Mouse (Mus musculus) testis, adult 2 months (tissue): Measurements from ENCODE around the gene Hspb3. TPM values are rescaled to one million over a fixed set of nuclear protein-coding genes. Genes with fewer than 3 reads are reported as not detected.

Experiments used
- H3K27ac ChIP-seq: fragments of 200-500 bp; 2 replicates; pipeline ENCODE4 v1.5.1; 2012; ENCODE audit warnings: low read depth, low read length; ENCODE audit not compliant: control insufficient read depth, insufficient read depth
- H3K27me3 ChIP-seq: fragments of 200-500 bp; 2 replicates; pipeline ENCODE4 v1.6.1; 2012; ENCODE audit warnings: mild to moderate bottlenecking, low read length, moderate library complexity; ENCODE audit not compliant: control insufficient read depth, insufficient read depth
- H3K36me3 ChIP-seq: fragments of 200-500 bp; 2 replicates; pipeline ENCODE4 v1.6.1; 2012; ENCODE audit warnings: mild to moderate bottlenecking, low read length; ENCODE audit not compliant: control insufficient read depth, insufficient read depth
- H3K4me1 ChIP-seq: fragments of 200-500 bp; 2 replicates; pipeline ENCODE4 v1.6.1; 2012; ENCODE audit warnings: low read length; ENCODE audit not compliant: control insufficient read depth, insufficient read depth
- H3K4me3 ChIP-seq: fragments of 200-500 bp; 2 replicates; pipeline ENCODE4 v1.5.1; 2012; ENCODE audit warnings: low read depth, mild to moderate bottlenecking, low read length, moderate library complexity, mixed read lengths; ENCODE audit not compliant: control insufficient read depth
- CTCF ChIP-seq: fragments of 200-500 bp; IDR thresholded peaks from 2 replicates; pipeline ENCODE4 v1.5.1; 2012; ENCODE audit warnings: low read depth, mild to moderate bottlenecking, inconsistent platforms, low read length, moderate library complexity; ENCODE audit not compliant: control insufficient read depth, insufficient read depth, insufficient replicate concordance
- POLR2A ChIP-seq: fragments of 200-500 bp; IDR thresholded peaks from 2 replicates; pipeline ENCODE4 v1.6.1; 2012; ENCODE audit warnings: low read depth, mild to moderate bottlenecking, inconsistent platforms, low read length, moderate library complexity; ENCODE audit not compliant: control insufficient read depth
- polyA plus RNA-seq: library from polyadenylated mRNA; depleted of rRNA; stranded (reverse); fragments of >200 nt; gene quantifications from 2 replicates; pipeline ENCODE4 v1.2.3, GENCODE M21; 2012

The Hspb3 gene
- polyA plus RNA-seq, 1 experiment: not detected

- Histone ChIP-seq H3K27ac (peak within 1 kb of the TSS; percentile 63), H3K4me3 (peak within 1 kb of the TSS; percentile 96), H3K36me3 (no peaks in the 10 kb centered on the region), H3K27me3 (no peaks in the 10 kb centered on the region), H3K4me1 (peaks cover 23% of the 10 kb centered on the region)
- TF ChIP-seq POLR2A: peak; percentile 70
- peak; percentile 91 for TF ChIP-seq CTCF
Observed at GRCm38 (mm10) chr13:113617891-113618823, 45.3 kb downstream of the Hspb3 start, which contains the start of gene Snx18. Gene Snx18, minus strand, starts transcription at chr13:113618564.

GRCm38 (mm10) chr13:113617338-113617890, 46.1 kb downstream of the Hspb3 start:
- H3K36me3 ChIP-seq: no peaks in the 10 kb centered on the region
- no peak for TF ChIP-seq POLR2A
- TF ChIP-seq CTCF: no peak

GRCm38 (mm10) chr13:113616751-113617337, 46.6 kb downstream of the Hspb3 start:
- Histone ChIP-seq H3K4me3 (no peak overlapping the region; the same call in 1 of the 2 replicates), H3K27ac (no peak overlapping the region), H3K36me3 (no peaks in the 10 kb centered on the region), H3K27me3 (no peaks in the 10 kb centered on the region), H3K4me1 (peaks cover 23% of the 10 kb centered on the region)
- no peak for TF ChIP-seq CTCF
- TF ChIP-seq POLR2A: no peak

More at GRCm38 (mm10) chr13:113617338-113617890, 46.1 kb downstream of the Hspb3 start:
- Histone ChIP-seq H3K4me3 (peak overlapping the region; percentile 96), H3K4me1 (peaks cover 23% of the 10 kb centered on the region), H3K27me3 (no peaks in the 10 kb centered on the region), H3K27ac (no peak overlapping the region)

GRCm38 (mm10) chr13:113615971-113616671, 47.4 kb downstream of the Hspb3 start:
- peaks cover 23% of the 10 kb centered on the region for H3K4me1 ChIP-seq

GRCm38 (mm10) chr13:113615546-113615941, 47.9 kb downstream of the Hspb3 start:
- Histone ChIP-seq H3K36me3 (no peaks in the 10 kb centered on the region), H3K27ac (peak overlapping the region; percentile 32; the same call in 1 of the 2 replicates), H3K4me3 (peak overlapping the region; percentile 35), H3K27me3 (no peaks in the 10 kb centered on the region), H3K4me1 (peaks cover 25% of the 10 kb centered on the region)
- no peak for TF ChIP-seq POLR2A
- TF ChIP-seq CTCF: no peak

More at GRCm38 (mm10) chr13:113615971-113616671, 47.4 kb downstream of the Hspb3 start:
- Histone ChIP-seq H3K27me3 (no peaks in the 10 kb centered on the region), H3K36me3 (no peaks in the 10 kb centered on the region), H3K27ac (peak overlapping the region; percentile 51; the same call in 1 of the 2 replicates), H3K4me3 (peak overlapping the region; percentile 35; the same call in 1 of the 2 replicates)
- TF ChIP-seq CTCF (no peak), POLR2A (no peak)

- no peaks in the 10 kb centered on the region for H3K27me3 ChIP-seq
- H3K36me3 ChIP-seq: no peaks in the 10 kb centered on the region
- TF ChIP-seq CTCF (no peak), POLR2A (no peak)
- H3K27ac ChIP-seq: peak overlapping the region; percentile 32; the same call in 1 of the 2 replicates
- peak overlapping the region; percentile 35 for H3K4me3 ChIP-seq
- H3K4me1 ChIP-seq: peaks cover 23% of the 10 kb centered on the region
Observed at GRCm38 (mm10) chr13:113614635-113615545, 48.6 kb downstream of the Hspb3 start.

GRCm38 (mm10) chr13:113613882-113614281, 49.6 kb downstream of the Hspb3 start:
- H3K27me3 ChIP-seq: no peaks in the 10 kb centered on the region
- H3K36me3 ChIP-seq: no peaks in the 10 kb centered on the region
- no peak overlapping the region for H3K27ac ChIP-seq
- no peak overlapping the region for H3K4me3 ChIP-seq
- no peak for TF ChIP-seq POLR2A
- TF ChIP-seq CTCF: no peak
- H3K4me1 ChIP-seq: peaks cover 16% of the 10 kb centered on the region
